ENCODE assay signal across 27 mouse cellular contexts in the genomic region with DNA sequence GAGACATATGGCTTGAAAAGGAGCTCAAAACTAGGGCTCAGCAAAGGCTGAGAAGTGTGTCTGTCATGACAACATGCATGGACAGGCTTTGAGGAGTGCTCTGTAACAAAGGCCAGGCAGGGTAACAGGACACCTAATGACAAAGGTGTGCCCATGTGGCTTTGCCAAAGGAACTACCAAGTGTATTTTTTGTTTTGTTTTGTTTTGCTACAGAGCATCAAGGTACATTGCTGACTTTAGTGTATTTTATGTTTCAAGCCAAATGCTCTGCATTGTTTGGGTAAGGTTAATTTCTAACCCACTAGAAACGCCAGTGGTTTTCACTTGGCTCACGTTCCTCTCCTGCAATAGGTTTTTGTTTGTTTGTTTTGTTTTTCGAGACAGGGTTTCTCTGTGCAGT.
"Had no signal": no experiment of that assay in that cellular context is flagged by ENCODE, and none has a peak within 500 bp of the region (broad histone marks: within the 10 kb centered on the region; RNA-seq: fewer than 3 reads in every experiment).

No protein-coding gene starts in this region.

- DNase-seq: cerebellum, adult 2 months; cerebellum, adult 8-10 months; cerebellum, adult 9-10 months; cerebellum, adult 9-11 months; cerebellum, postnatal 10 days; cerebellum, postnatal 14 days; cerebellum, postnatal 25 days; cerebellum, postnatal 36 days; embryo, embryonic 11 days; forebrain, postnatal 0 days; gastrocnemius, adult 2 months; gastrocnemius, postnatal 10 days; gastrocnemius, postnatal 14 days; gastrocnemius, postnatal 25 days; gastrocnemius, postnatal 36 days; heart, adult 11 months; heart, adult 18-20 months; heart, adult 2 months had no signal

- H3K27me3 ChIP-seq: embryonic facial prominence, embryonic 12.5 days; embryonic facial prominence, embryonic 13.5 days; embryonic facial prominence, embryonic 15.5 days; forebrain, embryonic 12.5 days; forebrain, embryonic 13.5 days; forebrain, embryonic 15.5 days had no signal

- H3K4me1 ChIP-seq: embryonic facial prominence, embryonic 12.5 days; embryonic facial prominence, embryonic 13.5 days; embryonic facial prominence, embryonic 15.5 days; forebrain, embryonic 10.5 days; forebrain, embryonic 12.5 days; forebrain, embryonic 13.5 days; forebrain, embryonic 15.5 days had no signal

- H3K36me3 ChIP-seq: embryonic facial prominence, embryonic 10.5 days; embryonic facial prominence, embryonic 12.5 days; embryonic facial prominence, embryonic 13.5 days; embryonic facial prominence, embryonic 15.5 days; forebrain, embryonic 10.5 days; forebrain, embryonic 12.5 days; forebrain, embryonic 15.5 days had no signal

- H3K9ac ChIP-seq: embryonic facial prominence, embryonic 12.5 days; embryonic facial prominence, embryonic 13.5 days; embryonic facial prominence, embryonic 15.5 days; forebrain, embryonic 12.5 days; forebrain, embryonic 13.5 days; forebrain, embryonic 15.5 days; forebrain, postnatal 0 days had no signal

- H3K27ac ChIP-seq: embryonic facial prominence, embryonic 10.5 days; embryonic facial prominence, embryonic 12.5 days; embryonic facial prominence, embryonic 13.5 days; embryonic facial prominence, embryonic 15.5 days; forebrain, embryonic 10.5 days; forebrain, embryonic 12.5 days; forebrain, embryonic 13.5 days; forebrain, embryonic 15.5 days; gastrocnemius, adult 2 months; heart, adult 2 months had no signal

- H3K4me3 ChIP-seq: embryonic facial prominence, embryonic 10.5 days; embryonic facial prominence, embryonic 12.5 days; embryonic facial prominence, embryonic 13.5 days; embryonic facial prominence, embryonic 15.5 days; erythroblast, embryonic 14.5 days; forebrain, embryonic 10.5 days; forebrain, embryonic 12.5 days; forebrain, embryonic 13.5 days; forebrain, embryonic 15.5 days; gastrocnemius, adult 2 months; heart, adult 2 months had no signal
